Mouse (Mus musculus) embryonic facial prominence, embryonic 11.5 days (tissue): ENCODE measurements around the gene H2-M10.2. TPM values are rescaled to one million over a fixed set of nuclear protein-coding genes. Genes with fewer than 3 reads are reported as not detected.

Source experiments
- ATAC-seq: fragments of 200-750 bp; cut with Nextera tagmentation; replicated peaks from 2 replicates; pipeline ENCODE4 v1.8.0; 2017; ENCODE audit warnings: low read depth; ENCODE audit not compliant: insufficient number of reproducible peaks, low FRiP score, low TSS enrichment
- DNase-seq: peaks from one replicate; pipeline ENCODE4 v3.0.0-alpha.2; 2015; ENCODE audit warnings: low spot score
- H3K27ac ChIP-seq: fragments of 300-500 bp; sonication (generic); replicated peaks from 2 replicates; pipeline ENCODE4 v1.5.1; 2014; ENCODE audit warnings: mild to moderate bottlenecking, low read depth, low read length, control low read depth
- H3K27me3 ChIP-seq: fragments of 300-500 bp; sonication (generic); 2 replicates; pipeline ENCODE4 v1.6.1; 2014; ENCODE audit warnings: mild to moderate bottlenecking, low read length, moderate library complexity, mixed read lengths; ENCODE audit not compliant: control insufficient read depth, insufficient read depth
- H3K36me3 ChIP-seq: fragments of 300-500 bp; sonication (generic); replicated peaks from 2 replicates; pipeline ENCODE4 v1.6.1; 2014; ENCODE audit warnings: low read depth, mild to moderate bottlenecking, low read length, moderate library complexity, mixed read lengths; ENCODE audit not compliant: control insufficient read depth, insufficient read depth
- H3K4me1 ChIP-seq: fragments of 300-500 bp; sonication (generic); 2 replicates; pipeline ENCODE4 v1.6.1; 2014; ENCODE audit warnings: low read length, mixed read lengths; ENCODE audit not compliant: control insufficient read depth, insufficient read depth
- H3K4me2 ChIP-seq: fragments of 300-500 bp; sonication (generic); 2 replicates; pipeline ENCODE4 v1.6.1; 2014; ENCODE audit warnings: low read depth, mild to moderate bottlenecking, control low read depth, low read length, moderate library complexity
- H3K4me3 ChIP-seq: fragments of 300-500 bp; sonication (generic); 2 replicates; pipeline ENCODE4 v1.5.1; 2014; ENCODE audit warnings: low read depth, low read length, control low read depth
- H3K9ac ChIP-seq: fragments of 300-500 bp; sonication (generic); replicated peaks from 2 replicates; pipeline ENCODE4 v1.6.1; 2014; ENCODE audit warnings: mild to moderate bottlenecking, control low read depth, low read length
- H3K9me3 ChIP-seq: fragments of 300-500 bp; sonication (generic); replicated peaks from 2 replicates; pipeline ENCODE4 v1.6.1; 2016; ENCODE audit warnings: mild to moderate bottlenecking, low read length, inconsistent platforms, mixed read lengths; ENCODE audit not compliant: control insufficient read depth
- WGBS: fragments of 180-500 bp; shearing (Covaris S2); extraction: QIAGEN DNeasy Blood & Tissue Kit; methylation state at CpG from one replicate; pipeline ENCODE4 v1.1.7; 2014; 5-methylcytosine and 5-hydroxymethylcytosine counted together
- polyA plus RNA-seq: library from polyadenylated mRNA; unstranded; fragments of >200 nt; fragmentation: Nextera tagmentation; extraction: Ambion mirVana; gene quantifications from 2 replicates; pipeline ENCODE4 v1.2.1, GENCODE M21; 2014

The H2-M10.2 gene
- polyA plus RNA-seq, 1 experiment from 2014 or later: not detected

- ATAC-seq (no peak), DNase-seq (no peak)
- no peak overlapping the region for H3K27ac ChIP-seq
- H3K4me3 ChIP-seq: no peak overlapping the region
- no peak overlapping the region for H3K9ac ChIP-seq
- no peaks in the 10 kb centered on the region for H3K4me1 ChIP-seq
- no peak overlapping the region for H3K4me2 ChIP-seq
- WGBS: 92% methylated on average over 9 of the region's 9 CpGs
- H3K36me3 ChIP-seq: no peaks in the 10 kb centered on the region; the same call in none of the 2 replicates
- H3K9me3 ChIP-seq: no peaks in the 10 kb centered on the region
- H3K27me3 ChIP-seq: no peaks in the 10 kb centered on the region
Observed at GRCm38 (mm10) chr17:36261511-36262166, 24.7 kb downstream of the H2-M10.2 start.

- 52% methylated on average over 6 of the region's 6 CpGs for whole genome bisulfite sequencing
- no peak for DNase-seq
- no peak for ATAC-seq
- Histone ChIP-seq H3K9ac (peak within 1 kb of the TSS; percentile 79), H3K27ac (0 out of 2 replicates have a peak within 1 kb of the TSS, but pooled peaks have one; percentile 35), H3K27me3 (no peaks in the 10 kb centered on the region), H3K4me3 (peak within 1 kb of the TSS; percentile 69), H3K4me2 (peak within 1 kb of the TSS; percentile 47), H3K36me3 (no peaks in the 10 kb centered on the region; the same call in 1 of the 2 replicates), H3K4me1 (no peaks in the 10 kb centered on the region), H3K9me3 (no peaks in the 10 kb centered on the region)
Observed at GRCm38 (mm10) chr17:36257969-36258368, 28.3 kb downstream of the H2-M10.2 start, which contains the start of gene Rpp21. Gene Rpp21, minus strand, starts transcription at chr17:36258069.

GRCm38 (mm10) chr17:36257241-36257947 is 28.9 kb downstream of the H2-M10.2 start:
- DNase-seq (peak; percentile 79), ATAC-seq (peak; percentile 94)
- Histone ChIP-seq H3K27ac (0 out of 2 replicates have a peak overlapping the region, but pooled peaks have one; percentile 35), H3K9me3 (no peaks in the 10 kb centered on the region), H3K4me2 (peak overlapping the region; percentile 47), H3K27me3 (no peaks in the 10 kb centered on the region), H3K9ac (peak overlapping the region; percentile 79), H3K4me3 (peak overlapping the region; percentile 69), H3K36me3 (no peaks in the 10 kb centered on the region; the same call in 1 of the 2 replicates), H3K4me1 (no peaks in the 10 kb centered on the region)
- WGBS: under 1% methylated on average over 37 of the region's 37 CpGs

DNA sequence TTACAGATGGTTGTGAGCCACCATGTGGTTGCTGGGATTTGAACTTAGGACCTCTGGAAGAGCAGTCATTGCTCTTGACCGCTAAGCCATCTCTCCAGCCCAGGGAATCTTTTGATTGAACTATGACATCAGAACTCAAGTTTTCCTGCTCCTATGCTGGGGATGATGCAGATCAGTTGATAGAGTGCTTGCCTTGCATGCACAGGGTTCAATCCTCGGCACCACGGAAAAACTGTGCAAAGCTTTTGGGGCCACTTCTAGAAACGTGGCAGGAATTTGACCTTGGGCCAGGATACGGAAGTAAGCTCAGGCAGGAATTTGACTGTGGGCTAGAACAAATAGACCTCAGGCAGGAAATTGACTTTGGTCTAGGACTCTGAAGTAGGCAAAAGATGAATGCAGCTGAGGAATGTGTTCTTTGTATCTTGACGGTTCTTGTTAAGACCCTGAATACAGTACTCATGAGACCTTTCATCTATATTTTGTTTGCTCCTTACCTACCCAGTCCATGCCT is 33.1 kb downstream of the H2-M10.2 start:
- Histone ChIP-seq H3K36me3 (no peaks in the 10 kb centered on the region), H3K27me3 (peaks cover 9% of the 10 kb centered on the region), H3K4me2 (no peak overlapping the region), H3K4me3 (no peak overlapping the region), H3K9ac (no peak overlapping the region), H3K9me3 (no peaks in the 10 kb centered on the region), H3K4me1 (no peaks in the 10 kb centered on the region), H3K27ac (no peak overlapping the region)
- WGBS: 57% methylated on average over 6 of the region's 6 CpGs
- DNase-seq: no peak
- no peak for ATAC-seq

DNA sequence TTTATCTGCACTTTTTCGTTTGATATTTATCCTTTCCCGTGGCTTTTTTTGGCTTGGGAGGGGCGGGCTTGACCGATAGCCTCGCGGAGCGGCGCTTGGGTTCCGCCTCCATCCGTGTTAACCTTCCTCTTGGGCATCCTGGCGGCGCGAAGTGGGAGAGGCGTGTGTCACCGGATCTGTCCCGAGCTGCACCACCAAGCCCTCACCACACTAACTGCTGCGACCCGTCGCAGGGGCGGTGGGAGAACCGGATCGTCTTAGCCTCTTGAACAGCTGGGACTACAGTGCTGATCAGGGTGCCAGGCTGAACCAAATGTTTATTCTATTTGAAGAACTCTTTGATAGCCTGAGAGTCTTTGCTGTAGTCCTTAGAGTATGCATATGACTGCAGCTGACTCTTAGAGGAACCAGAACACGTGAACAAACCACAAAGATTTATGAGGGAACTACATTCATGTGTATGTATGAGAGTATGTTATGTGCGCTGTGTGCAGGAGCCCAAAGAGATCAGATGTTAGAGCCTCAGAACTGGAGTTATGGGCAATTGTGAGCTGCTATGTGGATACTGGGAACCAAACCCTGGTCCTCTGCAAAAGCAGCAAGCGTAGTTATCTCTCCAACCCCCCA is 33.9 kb downstream of the H2-M10.2 start:
- H3K4me1 ChIP-seq: no peaks in the 10 kb centered on the region
- H3K27me3 ChIP-seq: peaks cover 9% of the 10 kb centered on the region
- 11% methylated on average over 25 of the region's 25 CpGs for WGBS
- H3K9ac ChIP-seq: 0 out of 2 replicates have a peak overlapping the region, but pooled peaks have one; percentile 9
- no peaks in the 10 kb centered on the region for H3K9me3 ChIP-seq
- H3K4me2 ChIP-seq: peak overlapping the region; percentile 42
- ATAC-seq (no peak), DNase-seq (peak; percentile 33)
- H3K4me3 ChIP-seq: 0 out of 2 replicates have a peak overlapping the region, but pooled peaks have one; percentile 6
- no peaks in the 10 kb centered on the region for H3K36me3 ChIP-seq
- no peak overlapping the region for H3K27ac ChIP-seq

DNA sequence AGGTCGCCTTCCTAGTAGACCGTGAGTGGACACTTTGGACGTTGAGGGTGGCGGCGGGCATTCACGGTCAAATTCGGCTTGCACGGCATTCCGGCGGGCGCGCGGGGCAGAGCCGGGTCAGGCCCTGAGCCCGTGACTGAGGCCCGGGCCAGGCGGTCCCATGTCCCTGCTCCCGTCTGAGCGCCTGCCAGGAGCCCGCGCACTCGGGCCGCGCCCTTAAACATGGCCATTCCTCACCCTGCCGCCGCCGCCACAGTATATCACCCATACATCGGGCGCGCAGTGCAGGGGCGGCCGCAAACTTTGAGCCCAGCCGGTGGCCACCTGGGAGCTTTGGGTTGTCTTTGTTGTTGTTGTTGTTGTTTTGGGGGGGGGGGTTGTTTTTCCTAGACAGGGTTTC is 37.4 kb downstream of the H2-M10.2 start:
- Histone ChIP-seq H3K9ac (no peak overlapping the region), H3K4me1 (no peaks in the 10 kb centered on the region), H3K36me3 (no peaks in the 10 kb centered on the region), H3K4me3 (no peak overlapping the region), H3K27me3 (peaks cover 9% of the 10 kb centered on the region), H3K4me2 (no peak overlapping the region), H3K27ac (no peak overlapping the region), H3K9me3 (no peaks in the 10 kb centered on the region)
- DNase-seq: no peak
- ATAC-seq: no peak
- WGBS: 18% methylated on average over 33 of the region's 33 CpGs

- 88% methylated on average over 2 of the region's 2 CpGs for WGBS
- no peak for ATAC-seq
- H3K4me1 ChIP-seq: no peaks in the 10 kb centered on the region
Observed at GRCm38 (mm10) chr17:36245741-36246140, 40.5 kb downstream of the H2-M10.2 start.

More at GRCm38 (mm10) chr17:36245741-36246140, 40.5 kb downstream of the H2-M10.2 start:
- no peak overlapping the region for H3K4me2 ChIP-seq
- H3K27ac ChIP-seq: no peak overlapping the region
- no peaks in the 10 kb centered on the region for H3K36me3 ChIP-seq
- no peaks in the 10 kb centered on the region for H3K9me3 ChIP-seq
- no peak overlapping the region for H3K4me3 ChIP-seq
- peaks cover 9% of the 10 kb centered on the region for H3K27me3 ChIP-seq
- H3K9ac ChIP-seq: no peak overlapping the region
- no peak for DNase-seq
